Mouse (Mus musculus) lung, postnatal 0 days (tissue): Measurements from ENCODE around the gene Npas3.

ENCODE experiments used
- CTCF ChIP-seq: IDR thresholded peaks from 2 replicates; pipeline ENCODE4 v1.5.1; 2016; ENCODE audit warnings: antibody characterized with exemption, mild to moderate bottlenecking
- EP300 ChIP-seq: IDR thresholded peaks from 2 replicates; pipeline ENCODE4 v1.6.1; 2016; ENCODE audit warnings: antibody characterized with exemption, mild to moderate bottlenecking, control low read depth

GRCm38 (mm10) chr12:53426006-53426405, 177.5 kb downstream of the Npas3 start:
- TF ChIP-seq CTCF (no peak), EP300 (no peak)
